Mouse (Mus musculus) liver, embryonic 18 days (tissue): ENCODE results near the gene C3ar1. TPM values are rescaled to one million over a fixed set of nuclear protein-coding genes. Genes with fewer than 3 reads are reported as not detected.

Experiments used
- polyA plus RNA-seq: library from polyadenylated mRNA; depleted of rRNA; stranded (reverse); fragments of >200 nt; gene quantifications from 2 replicates; pipeline ENCODE4 v1.2.3, GENCODE M21; 2012; rRNA removed

The C3ar1 gene
- polyA plus RNA-seq = 1.4 and 1.6 TPM in 2 replicates

DNA sequence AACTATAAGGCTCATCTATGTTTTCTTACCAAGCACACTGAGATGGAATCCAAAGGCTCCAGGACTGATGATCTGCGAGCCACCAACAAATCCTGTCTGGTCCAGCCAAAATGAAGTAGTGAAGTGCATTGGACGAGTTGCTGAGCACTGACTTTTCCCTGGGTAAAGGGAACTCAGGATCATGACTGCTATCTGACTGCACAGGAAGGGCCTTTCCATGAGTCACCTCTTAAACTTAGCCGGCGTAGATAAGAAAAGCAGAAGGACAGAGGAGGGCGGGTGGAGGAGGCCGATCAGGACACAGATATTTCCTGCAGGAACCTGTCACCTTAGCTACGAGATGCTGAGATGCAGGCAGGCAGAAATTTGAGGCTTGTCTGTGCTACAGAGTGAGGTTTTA, at the start of gene C3ar1:
Gene C3ar1 (minus strand): TSS at position 207 of the 400 bp plus-strand sequence.

DNA sequence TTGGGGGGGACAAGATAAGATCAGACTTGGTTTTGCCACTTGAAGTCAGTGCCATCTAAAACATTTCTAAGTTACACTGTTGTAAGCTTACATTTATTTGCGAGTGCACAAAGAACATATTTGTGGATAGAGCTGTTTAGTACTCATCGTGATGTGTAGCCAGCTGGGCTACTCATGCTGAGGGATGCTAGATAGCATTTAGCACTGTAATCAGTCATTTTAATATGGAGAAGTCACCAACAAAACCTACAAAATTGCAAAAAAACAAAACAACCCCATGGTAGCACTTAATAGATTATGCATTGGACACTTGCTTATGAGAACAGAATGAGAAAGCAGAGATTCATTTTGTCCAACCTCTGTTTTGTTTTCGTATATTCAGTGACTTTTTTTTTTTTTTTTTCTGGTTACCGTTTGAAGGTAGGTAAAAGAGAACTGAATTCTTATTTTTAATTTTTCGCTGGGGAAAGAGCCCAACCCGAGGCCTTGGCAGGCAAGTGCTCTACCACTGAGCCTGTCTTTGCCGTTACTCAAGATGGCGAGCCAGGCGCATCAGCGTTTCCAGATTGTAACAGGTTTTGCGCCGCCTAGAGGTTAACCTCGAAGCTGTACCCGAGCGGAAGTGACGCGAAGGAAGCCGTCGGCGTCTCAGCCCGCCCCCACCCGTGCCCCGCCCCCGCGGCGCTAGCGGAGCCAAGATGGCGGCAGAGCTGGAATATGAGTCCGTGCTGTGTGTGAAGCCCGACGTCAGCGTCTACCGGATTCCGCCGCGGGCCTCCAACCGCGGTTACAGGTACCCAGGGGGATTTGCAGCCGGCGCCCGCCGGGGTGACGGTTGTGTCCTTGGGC, 18.1 kb upstream of the C3ar1 start, which contains the start of gene Necap1:
Gene Necap1 (plus strand): TSS at position 604 of the 849 bp plus-strand sequence.

DNA sequence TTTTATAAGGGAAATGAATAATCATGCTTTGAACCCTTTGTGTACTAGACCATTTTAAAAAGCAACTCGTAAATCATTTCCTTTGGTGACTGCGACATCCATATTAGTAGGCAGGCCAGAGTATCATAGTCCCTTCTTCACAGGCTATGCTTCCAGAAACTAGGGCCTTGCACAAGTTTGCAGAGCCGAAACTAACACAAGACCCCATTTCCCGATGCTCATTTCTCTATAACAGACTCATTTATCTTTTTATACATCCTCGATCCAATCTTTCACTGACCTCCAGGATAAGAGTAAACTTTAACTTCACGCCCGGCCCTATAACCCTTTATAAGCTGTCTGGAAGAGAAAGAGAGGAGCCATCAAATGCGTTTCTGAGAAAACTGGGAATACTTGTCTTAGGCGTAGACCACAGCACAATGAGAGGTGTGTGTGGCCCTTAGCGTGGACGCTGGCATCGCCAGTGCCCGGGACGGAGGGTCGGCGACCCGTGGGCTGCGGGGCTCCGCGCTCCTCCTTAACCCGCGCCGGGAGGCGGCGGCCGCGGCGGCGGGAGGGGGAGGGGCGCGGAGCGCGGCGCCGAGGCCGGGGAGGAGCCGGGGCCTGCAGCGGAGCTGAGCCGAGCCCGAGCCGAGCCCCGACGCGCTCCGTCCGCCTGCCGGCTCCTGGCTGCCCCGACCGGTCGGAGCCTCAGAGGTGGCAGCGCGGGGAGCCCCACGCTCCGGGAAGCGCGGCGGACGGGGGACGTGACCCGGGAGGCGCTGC, 36.5 kb downstream of the C3ar1 start, which contains the start of gene Foxj2:
Gene Foxj2 (plus strand): TSS at position 609 of the 765 bp plus-strand sequence.

DNA sequence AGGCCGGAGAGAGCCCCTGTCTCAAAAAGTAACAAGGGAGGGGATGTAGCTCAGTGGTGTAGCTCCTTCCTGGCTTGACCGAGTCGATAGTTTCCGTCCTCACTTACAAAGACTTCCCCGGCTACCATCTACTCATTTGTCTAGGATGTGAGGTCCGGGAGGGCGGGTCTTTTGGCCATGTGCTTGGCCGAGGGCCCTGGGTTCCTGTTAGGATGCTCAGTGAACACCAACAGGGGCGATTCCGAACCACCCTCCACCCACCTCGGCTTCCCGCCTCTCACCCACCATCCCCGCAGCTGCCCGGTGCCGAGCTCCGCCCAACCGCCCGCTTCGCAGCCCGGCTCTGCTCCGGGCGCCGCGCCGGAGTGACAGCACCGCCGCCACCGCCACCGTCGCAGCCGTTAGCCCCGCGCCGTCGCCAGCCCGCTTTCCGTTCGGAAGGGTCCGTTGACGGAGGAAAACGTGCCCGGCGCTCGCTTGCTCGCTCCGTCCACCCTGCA, 54.6 kb downstream of the C3ar1 start, which contains the start of gene Slc2a3:
Gene Slc2a3 (minus strand): TSS at position 340 of the 500 bp plus-strand sequence.

Other genes with a start within 250 kb of the C3ar1 start
- 0.46 TPM in 2 replicates for gene Gdf3, start 246.1 kb downstream of the C3ar1 start, polyA plus RNA-seq
- not detected in 2 replicates for gene Dppa3, start 229.8 kb downstream of the C3ar1 start, polyA plus RNA-seq
- 0.01 TPM in 1 of 2 replicates, not detected in the other for gene Nanog, start 148.7 kb downstream of the C3ar1 start, polyA plus RNA-seq
- gene Slc2a3, start 54.5 kb downstream of the C3ar1 start, polyA plus RNA-seq = 8.0 and 9.4 TPM in 2 replicates
- 1.2 and 1.5 TPM in 2 replicates for gene Foxj2, start 36.2 kb downstream of the C3ar1 start, polyA plus RNA-seq
- 17.4 and 20.6 TPM in 2 replicates for gene Necap1, start 18.3 kb upstream of the C3ar1 start, polyA plus RNA-seq
- gene Clec4a1, start 65.7 kb upstream of the C3ar1 start, polyA plus RNA-seq = 5.9 and 7.4 TPM in 2 replicates
- 2.0 and 2.5 TPM in 2 replicates for gene Clec4a3, start 96.4 kb upstream of the C3ar1 start, polyA plus RNA-seq
- gene Clec4a4, start 134.2 kb upstream of the C3ar1 start, polyA plus RNA-seq = 0.08 TPM in 1 of 2 replicates, not detected in the other
- 0.07 and 0.17 TPM in 2 replicates for gene Clec4b1, start 193.8 kb upstream of the C3ar1 start, polyA plus RNA-seq